Mouse (Mus musculus): ENCODE results near the gene Nisch.

- TF ChIP-seq POLR2A (IDR thresholded peaks at IDR 0.05; ENCODE audit: borderline replicate concordance, insufficient read depth, low read length) (no peak), CTCF (IDR thresholded peaks at IDR 0.05; ENCODE audit: borderline replicate concordance, insufficient read depth, low read depth, low read length) (no peak)
These were observed 21.2 kb downstream of the Nisch start for GRCm38 (mm10) chr14:31195521-31195920.
